Mouse (Mus musculus) stomach, postnatal 0 days (tissue): ENCODE data around the gene Acaca. TPM values are rescaled to one million over a fixed set of nuclear protein-coding genes. Genes with fewer than 3 reads are reported as not detected.

ENCODE experiments used
- ATAC-seq: fragments of 200-750 bp; cut with Nextera tagmentation; 2 replicates; pipeline ENCODE4 v1.8.0; 2017; ENCODE audit not compliant: low FRiP score, low TSS enrichment
- DNase-seq: peaks from one replicate; pipeline ENCODE4 v3.0.0-alpha.2; 2016; ENCODE audit warnings: low spot score
- H3K27ac ChIP-seq: fragments of 300-500 bp; sonication (generic); replicated peaks from 2 replicates; pipeline ENCODE4 v1.5.1; 2014; ENCODE audit warnings: mild to moderate bottlenecking, control low read depth
- H3K27me3 ChIP-seq: fragments of 300-500 bp; sonication (generic); 2 replicates; pipeline ENCODE4 v1.6.1; 2014; ENCODE audit warnings: low read length; ENCODE audit not compliant: control insufficient read depth, insufficient read depth
- H3K36me3 ChIP-seq: fragments of 300-500 bp; sonication (generic); 2 replicates; pipeline ENCODE4 v1.6.1; 2014; ENCODE audit warnings: low read length, mixed read lengths; ENCODE audit not compliant: control insufficient read depth, insufficient read depth
- H3K4me1 ChIP-seq: fragments of 300-500 bp; sonication (generic); replicated peaks from 2 replicates; pipeline ENCODE4 v1.6.1; 2014; ENCODE audit warnings: antibody characterized with exemption; ENCODE audit not compliant: control insufficient read depth, insufficient read depth
- H3K4me2 ChIP-seq: fragments of 300-500 bp; sonication (generic); replicated peaks from 2 replicates; pipeline ENCODE4 v1.6.1; 2014; ENCODE audit warnings: low read depth, mild to moderate bottlenecking, control low read depth, moderate library complexity
- H3K4me3 ChIP-seq: fragments of 300-500 bp; sonication (generic); 2 replicates; pipeline ENCODE4 v1.5.1; 2014; ENCODE audit warnings: low read depth, low read length, control low read depth
- H3K9ac ChIP-seq: fragments of 300-500 bp; sonication (generic); 2 replicates; pipeline ENCODE4 v1.6.1; 2014; ENCODE audit warnings: mild to moderate bottlenecking, low read length, control low read depth, mixed read lengths
- H3K9me3 ChIP-seq: fragments of 300-500 bp; sonication (generic); 2 replicates; pipeline ENCODE4 v1.6.1; 2016; ENCODE audit warnings: low read length; ENCODE audit not compliant: control insufficient read depth
- CTCF ChIP-seq: IDR thresholded peaks from 2 replicates; pipeline ENCODE4 v1.5.1; 2016; ENCODE audit warnings: antibody characterized with exemption, low read depth, mild to moderate bottlenecking, moderate library complexity
- EP300 ChIP-seq: optimal IDR thresholded peaks from 2 replicates; pipeline ENCODE3; 2016; ENCODE audit warnings: antibody characterized with exemption
- WGBS: fragments of 180-500 bp; shearing (Covaris S2); extraction: QIAGEN DNeasy Blood & Tissue Kit; methylation state at CpG from one replicate; pipeline ENCODE4 v1.1.7; 2014; 5-methylcytosine and 5-hydroxymethylcytosine counted together
- polyA plus RNA-seq: library from polyadenylated mRNA; unstranded; fragments of >200 nt; fragmentation: Nextera tagmentation; extraction: Ambion mirVana; gene quantifications from 2 replicates; pipeline ENCODE4 v1.2.1, GENCODE M21; 2015

Acaca gene
- polyA plus RNA-seq, 1 experiment from 2014 or later = 4.5 TPM

DNA sequence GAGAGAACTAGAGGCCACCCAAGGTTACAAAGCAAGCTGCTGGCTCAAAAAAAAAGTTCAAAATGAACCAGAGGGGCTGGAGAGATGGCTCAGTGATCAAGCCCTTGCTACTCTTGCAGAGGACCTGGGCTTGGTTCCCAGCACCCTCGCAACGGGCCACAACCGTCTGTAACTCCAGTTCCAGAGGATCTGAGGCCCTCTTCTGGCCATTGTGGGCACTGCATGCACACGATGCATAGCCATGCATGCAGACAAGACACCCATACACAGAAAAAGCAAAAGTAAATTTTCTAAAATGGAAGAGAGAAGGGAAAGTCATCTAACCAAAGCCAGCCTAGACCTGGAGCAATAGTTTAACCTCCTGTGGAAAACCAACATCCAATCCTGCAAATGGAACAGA is 277.3 kb downstream of the Acaca start:
- peak; percentile 25; the same call in 1 of the 2 replicates for TF ChIP-seq CTCF
- TF ChIP-seq EP300 = no peak
- WGBS = 95% methylated on average over 4 of the region's 4 CpGs
- H3K9ac ChIP-seq = no peak overlapping the region
- H3K9me3 ChIP-seq = no peaks in the 10 kb centered on the region
- H3K27me3 ChIP-seq = no peaks in the 10 kb centered on the region
- ATAC-seq = no peak
- no peaks in the 10 kb centered on the region for H3K4me1 ChIP-seq
- H3K4me2 ChIP-seq = no peak overlapping the region
- H3K27ac ChIP-seq = no peak overlapping the region
- no peaks in the 10 kb centered on the region for H3K36me3 ChIP-seq
- no peak for DNase-seq
- H3K4me3 ChIP-seq = no peak overlapping the region

DNA sequence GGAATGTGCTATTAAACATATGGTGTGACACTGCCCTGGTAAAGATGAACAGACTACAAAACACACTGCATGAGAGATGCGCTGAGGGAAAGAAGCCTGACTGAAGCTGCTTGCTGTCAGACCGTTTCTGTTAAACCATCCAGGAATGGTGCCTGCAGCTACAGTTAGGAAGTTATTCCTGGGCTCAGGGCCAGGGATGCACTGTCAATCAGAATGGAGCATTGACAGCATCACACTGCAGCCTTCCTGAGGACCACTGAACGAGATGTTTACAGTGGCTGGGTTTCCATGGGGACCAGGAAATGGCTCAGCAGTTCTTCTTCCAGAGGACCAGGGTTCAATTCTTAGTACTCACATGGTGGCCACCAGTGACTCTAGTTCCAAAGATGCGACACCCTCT is 280.9 kb downstream of the Acaca start:
- TF ChIP-seq CTCF (no peak), EP300 (no peak)
- ATAC-seq (no peak), DNase-seq (no peak)
- Histone ChIP-seq H3K4me1 (no peaks in the 10 kb centered on the region), H3K4me2 (no peak overlapping the region), H3K27me3 (no peaks in the 10 kb centered on the region), H3K9ac (no peak overlapping the region), H3K9me3 (no peaks in the 10 kb centered on the region), H3K27ac (no peak overlapping the region), H3K4me3 (no peak overlapping the region), H3K36me3 (no peaks in the 10 kb centered on the region)
- WGBS = 60% methylated on average over 4 of the region's 4 CpGs

DNA sequence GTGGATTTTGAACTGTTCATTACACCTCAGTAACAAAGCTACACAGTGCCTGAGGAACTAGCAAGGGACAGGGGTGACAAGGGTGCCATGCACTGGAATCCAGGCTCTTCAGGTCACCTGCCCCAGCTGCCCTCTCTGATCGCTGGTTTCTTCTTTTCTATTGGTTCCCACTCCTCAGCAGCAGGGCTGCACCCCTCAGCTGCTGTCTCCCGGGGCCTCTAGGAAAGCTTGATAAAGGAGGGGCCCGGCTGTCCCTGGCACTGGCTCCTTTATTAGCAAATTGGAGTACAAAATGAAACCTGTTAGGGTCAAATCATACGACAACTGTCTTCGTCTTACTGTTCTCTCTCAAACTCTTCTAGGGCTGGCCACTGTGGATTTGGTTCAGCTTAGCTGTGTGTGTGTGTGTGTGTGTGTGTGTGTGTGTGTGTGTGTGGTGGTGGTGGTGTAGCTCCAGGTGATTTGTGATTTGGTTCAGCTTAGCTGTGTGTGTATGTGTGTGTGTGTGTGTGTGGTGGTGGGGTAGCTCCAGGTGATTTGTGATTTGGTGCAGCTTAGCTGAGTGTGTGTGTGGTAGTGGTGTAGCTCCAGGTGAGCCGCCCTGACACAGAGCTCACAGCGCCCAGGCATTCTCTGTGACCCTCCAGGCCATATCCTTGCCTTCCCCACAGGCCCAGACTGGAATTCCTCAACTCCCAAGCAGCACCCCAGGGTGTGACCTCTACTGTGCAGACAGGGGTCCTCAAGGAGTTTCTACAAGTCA is 281.6 kb downstream of the Acaca start:
- 58% methylated on average over 7 of the region's 7 CpGs for WGBS
- H3K4me1 ChIP-seq = no peaks in the 10 kb centered on the region
- TF ChIP-seq CTCF (no peak), EP300 (no peak)
- no peak overlapping the region for H3K4me2 ChIP-seq
- no peaks in the 10 kb centered on the region for H3K9me3 ChIP-seq
- no peak overlapping the region for H3K4me3 ChIP-seq
- no peak overlapping the region for H3K9ac ChIP-seq
- no peak for ATAC-seq
- no peak for DNase-seq
- H3K27me3 ChIP-seq = no peaks in the 10 kb centered on the region
- H3K36me3 ChIP-seq = no peaks in the 10 kb centered on the region
- no peak overlapping the region for H3K27ac ChIP-seq

DNA sequence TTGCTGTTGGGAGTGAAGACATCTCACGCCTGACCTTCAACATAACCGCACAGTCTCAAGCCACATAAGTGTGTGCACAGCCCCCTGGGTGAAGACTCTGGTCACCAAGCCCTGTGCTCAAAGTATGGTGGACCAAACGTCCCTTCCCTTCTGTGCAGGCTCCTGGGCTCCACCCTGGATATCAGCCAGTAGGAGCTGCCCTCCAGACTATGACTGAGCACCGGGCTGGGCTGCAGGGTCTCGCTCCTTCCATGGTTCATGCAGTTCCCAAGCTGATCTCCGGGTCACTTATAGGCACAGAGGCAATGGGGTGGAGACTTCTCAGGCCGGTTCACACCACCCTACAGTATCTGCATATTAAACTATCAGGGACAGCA is 282.2 kb downstream of the Acaca start:
- no peaks in the 10 kb centered on the region for H3K4me1 ChIP-seq
- H3K4me3 ChIP-seq = no peak overlapping the region
- no peak overlapping the region for H3K4me2 ChIP-seq
- no peaks in the 10 kb centered on the region for H3K36me3 ChIP-seq
- no peak overlapping the region for H3K9ac ChIP-seq
- no peak for TF ChIP-seq CTCF
- no peak for TF ChIP-seq EP300
- WGBS = 69% methylated on average over 7 of the region's 7 CpGs
- H3K27ac ChIP-seq = no peak overlapping the region
- DNase-seq (no peak), ATAC-seq (0 out of 2 replicates have a peak, but pooled peaks have one; percentile 45)
- no peaks in the 10 kb centered on the region for H3K27me3 ChIP-seq
- H3K9me3 ChIP-seq = no peaks in the 10 kb centered on the region

DNA sequence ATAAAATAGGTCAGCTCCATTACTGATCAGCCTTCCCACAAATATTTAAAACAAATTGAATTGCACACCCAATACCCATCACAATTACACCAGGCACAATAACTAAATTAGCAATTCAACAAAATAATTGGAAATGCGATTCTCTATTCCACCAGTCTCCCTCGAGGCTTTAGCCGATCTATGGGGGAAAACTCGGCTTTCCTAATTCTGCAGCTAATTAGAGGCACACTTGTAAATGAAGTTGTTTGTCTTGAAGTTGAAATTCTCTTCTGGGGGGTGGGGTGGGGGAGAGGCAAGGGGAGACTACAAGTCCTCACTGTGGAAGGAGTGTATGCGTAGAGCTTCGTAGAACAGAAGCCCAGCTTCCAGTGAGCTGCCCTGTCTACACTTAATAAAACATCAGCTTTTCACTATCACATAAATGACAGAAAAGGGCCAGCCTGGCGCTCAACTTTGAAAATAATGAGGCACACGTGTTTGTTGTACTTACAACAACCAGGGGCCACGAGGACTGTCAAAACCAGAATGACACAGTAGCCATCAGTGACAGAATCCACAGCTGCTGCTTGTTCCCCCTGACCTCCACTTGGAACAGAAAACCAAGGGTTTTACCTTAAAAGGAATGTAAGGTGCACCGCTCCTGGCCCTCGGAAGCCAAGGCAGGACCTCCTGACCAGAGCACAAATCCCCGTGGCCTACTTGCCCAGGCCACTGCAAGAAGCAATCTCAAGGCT is 282.9 kb downstream of the Acaca start:
- Histone ChIP-seq H3K4me1 (no peaks in the 10 kb centered on the region), H3K4me3 (no peak overlapping the region), H3K9ac (no peak overlapping the region), H3K36me3 (no peaks in the 10 kb centered on the region), H3K27ac (no peak overlapping the region), H3K27me3 (no peaks in the 10 kb centered on the region), H3K4me2 (no peak overlapping the region), H3K9me3 (no peaks in the 10 kb centered on the region)
- no peak for ATAC-seq
- 71% methylated on average over 12 of the region's 12 CpGs for WGBS
- TF ChIP-seq EP300 = no peak
- TF ChIP-seq CTCF = no peak
- no peak for DNase-seq

DNA sequence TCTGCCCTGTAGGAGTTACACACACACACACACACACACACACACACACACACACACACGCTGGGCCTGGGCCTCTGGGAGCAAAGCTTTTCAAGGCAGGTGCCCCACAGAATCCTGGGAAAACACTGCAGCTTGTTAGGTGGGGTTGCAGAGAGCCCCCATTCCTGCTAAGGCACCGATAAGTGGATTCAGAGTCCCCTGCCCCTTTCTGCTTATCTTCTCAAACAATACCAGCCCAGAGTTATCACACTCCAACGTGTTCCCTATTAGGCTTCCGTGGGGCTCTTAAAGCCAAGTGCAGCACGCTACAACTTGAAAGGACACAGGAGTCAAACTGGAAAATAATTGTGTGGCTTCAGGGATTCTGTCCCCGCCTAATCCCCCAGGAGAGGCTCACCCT is 283.6 kb downstream of the Acaca start:
- Histone ChIP-seq H3K4me1 (no peaks in the 10 kb centered on the region), H3K9me3 (no peaks in the 10 kb centered on the region), H3K36me3 (no peaks in the 10 kb centered on the region), H3K27me3 (no peaks in the 10 kb centered on the region), H3K4me3 (no peak overlapping the region), H3K4me2 (no peak overlapping the region), H3K9ac (no peak overlapping the region), H3K27ac (no peak overlapping the region)
- TF ChIP-seq CTCF (no peak), EP300 (no peak)
- ATAC-seq (no peak), DNase-seq (no peak)
- WGBS = 57% methylated on average over 6 of the region's 6 CpGs
